Mouse (Mus musculus) adrenal gland, postnatal 4 days (tissue): ENCODE data around the gene Fyn. TPM values are rescaled to one million over a fixed set of nuclear protein-coding genes. Genes with fewer than 3 reads are reported as not detected.

Experiments
- DNase-seq, 2 experiments: peaks; one replicate each; pipeline ENCODE4 v3.0.0; 2021 to 2022; ENCODE audit warnings: low spot score in 2 of 2, mixed read lengths in 2 of 2
- total RNA-seq, 2 experiments: library from RNA; stranded (reverse); gene quantifications; 2 replicates each; pipeline ENCODE4 v1.2.3; 2021

Gene Fyn
- total RNA-seq, 2 experiments from 2014 or later: 67.7 to 74.4 TPM

DNA sequence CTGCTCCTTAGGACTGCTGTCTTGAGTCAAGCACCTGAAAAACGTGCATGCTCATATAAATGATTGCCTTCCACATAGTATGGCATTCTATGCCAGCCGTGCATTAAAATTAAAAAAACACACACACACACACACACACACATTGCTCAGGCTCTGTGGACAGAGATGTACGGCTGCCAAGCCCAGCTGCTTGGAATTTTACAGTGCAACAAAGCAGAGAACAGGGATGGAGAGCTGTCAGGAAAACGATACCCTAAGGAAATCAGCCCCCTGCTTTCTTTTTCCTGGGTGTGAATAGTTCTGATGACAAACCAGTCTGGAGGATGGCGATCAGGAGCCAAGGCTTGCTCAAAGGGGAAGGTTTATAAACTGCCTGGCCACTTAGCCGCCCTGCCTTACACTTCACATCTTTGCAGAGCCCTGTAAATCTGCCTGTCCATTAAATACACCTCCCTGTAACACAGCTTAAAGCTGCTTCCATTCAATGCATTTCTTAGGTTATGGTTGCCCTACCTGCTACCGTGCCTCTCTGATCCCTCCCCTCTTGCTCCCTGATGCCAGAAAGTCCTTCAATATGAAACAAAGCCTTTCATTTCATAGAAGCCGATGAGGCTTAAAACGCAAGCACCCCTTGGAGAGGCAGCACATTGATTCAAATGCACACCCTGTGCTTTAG is 228.6 kb downstream of the Fyn start:
- DNase-seq: no peak

DNA sequence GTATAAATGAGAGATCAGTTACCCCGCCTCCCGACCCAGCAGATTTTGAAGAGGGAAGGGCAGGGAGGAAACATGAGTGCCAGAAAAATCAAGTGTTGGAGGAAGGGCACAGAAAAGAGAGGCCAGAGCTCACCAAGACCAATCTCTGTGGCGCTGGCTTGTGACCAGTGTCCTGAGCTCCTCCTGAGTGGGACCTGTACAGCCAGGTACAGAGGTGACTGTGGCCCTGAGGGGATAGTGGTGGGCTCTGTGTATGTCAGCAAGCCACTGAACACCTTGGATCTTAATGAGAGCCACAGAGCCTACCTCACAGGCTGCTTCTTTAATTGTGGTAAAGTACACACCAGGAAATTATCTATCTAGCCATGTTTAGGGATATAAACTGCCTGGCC is 229.1 kb downstream of the Fyn start:
- DNase-seq: no peak

DNA sequence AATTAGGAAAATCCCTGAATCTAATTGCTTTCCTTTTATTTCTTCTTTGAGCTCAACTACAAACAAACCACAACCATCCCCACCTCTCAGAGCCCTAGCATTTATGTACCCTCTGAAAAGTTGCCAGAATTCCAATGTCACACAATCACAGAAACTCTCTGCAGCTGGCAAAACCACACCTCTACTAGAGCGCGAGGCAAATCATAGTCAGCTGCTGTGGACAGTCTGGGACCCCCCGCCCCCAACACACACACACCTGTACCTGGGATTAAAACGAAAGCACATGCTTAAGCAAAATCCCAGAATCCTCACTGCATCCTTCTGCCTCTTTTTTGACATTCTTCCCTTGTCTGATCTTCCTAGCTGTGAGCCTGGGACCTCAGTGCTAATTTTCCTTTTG is 230.9 kb downstream of the Fyn start:
- DNase-seq: no peak

DNA sequence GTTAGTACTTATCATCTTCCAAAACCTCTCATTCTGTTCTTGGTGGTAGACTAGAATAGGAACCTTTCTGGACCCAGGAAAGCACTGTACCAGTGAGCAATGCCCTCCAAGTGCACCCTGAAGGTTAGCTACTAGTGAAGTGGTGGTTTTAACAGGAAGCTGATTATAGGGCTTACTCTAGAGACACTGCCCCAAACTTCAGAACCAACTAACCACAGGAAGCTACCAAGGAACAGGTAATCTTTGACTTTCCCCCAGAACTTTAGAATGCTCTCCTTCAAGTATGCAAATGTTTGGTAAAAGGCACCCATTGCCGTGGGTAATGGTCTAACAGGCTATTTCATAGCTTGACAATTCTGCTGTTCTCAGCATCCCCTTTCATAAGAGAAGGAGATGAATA is 231.5 kb downstream of the Fyn start:
- no peak for DNase-seq

DNA sequence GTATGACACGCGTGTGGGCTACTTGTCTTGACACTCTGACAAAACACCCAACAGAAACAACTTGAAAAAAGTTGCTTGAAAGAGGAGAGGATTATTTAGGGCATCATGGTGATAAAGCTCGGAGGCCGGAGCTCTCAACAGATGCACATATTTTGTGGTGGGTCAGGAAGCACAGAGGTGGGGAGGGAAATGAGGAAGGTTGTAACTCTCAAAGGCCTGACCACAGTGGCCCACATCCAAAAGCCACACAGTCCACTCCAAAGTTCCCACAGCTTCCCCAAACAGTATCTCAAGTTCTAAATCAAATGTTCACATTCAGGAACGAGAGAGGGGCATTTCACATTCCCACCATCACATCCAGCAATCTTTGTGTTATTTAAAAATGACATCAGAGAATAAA is 232.4 kb downstream of the Fyn start:
- no peak for DNase-seq

DNA sequence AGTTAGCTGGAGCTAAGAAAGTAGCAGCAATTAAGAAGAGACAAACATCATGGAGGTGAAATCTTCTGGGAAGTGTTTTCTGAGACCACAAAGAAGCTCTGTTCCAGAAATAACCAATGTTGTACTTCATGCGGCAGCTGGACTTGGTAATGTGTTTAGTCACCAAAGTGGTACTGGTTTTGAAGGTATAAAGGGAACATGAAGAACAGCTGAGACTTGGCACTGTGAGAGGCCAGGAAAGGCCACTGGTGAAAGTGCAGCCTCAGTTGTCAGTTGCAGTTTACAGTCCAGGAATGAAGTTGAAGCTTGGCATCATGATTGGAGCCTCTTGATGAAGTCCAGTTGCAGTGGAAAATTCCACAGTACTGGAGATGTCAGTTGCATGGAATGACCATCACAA is 237.8 kb downstream of the Fyn start:
- no peak for DNase-seq

DNA sequence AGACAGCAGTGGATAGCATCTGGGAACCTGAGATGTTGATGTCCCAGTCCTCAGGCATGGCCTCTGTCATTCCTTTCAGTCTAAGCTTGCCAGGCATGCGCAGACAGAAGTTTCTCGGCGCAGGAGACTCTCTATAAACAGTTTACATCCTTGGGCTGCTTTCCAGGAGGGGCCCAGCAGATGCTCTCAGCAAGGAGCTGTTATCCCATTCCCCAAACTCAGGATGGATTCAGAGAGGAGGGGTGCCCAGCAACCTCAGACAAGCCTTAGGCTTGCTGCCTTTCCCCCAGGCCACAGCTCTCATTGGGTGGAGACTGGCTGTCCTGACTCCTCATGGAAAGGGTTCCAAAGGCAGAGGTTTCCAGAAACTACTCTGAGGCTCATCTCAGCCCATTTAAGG is 242.6 kb downstream of the Fyn start:
- DNase-seq: no peak

DNA sequence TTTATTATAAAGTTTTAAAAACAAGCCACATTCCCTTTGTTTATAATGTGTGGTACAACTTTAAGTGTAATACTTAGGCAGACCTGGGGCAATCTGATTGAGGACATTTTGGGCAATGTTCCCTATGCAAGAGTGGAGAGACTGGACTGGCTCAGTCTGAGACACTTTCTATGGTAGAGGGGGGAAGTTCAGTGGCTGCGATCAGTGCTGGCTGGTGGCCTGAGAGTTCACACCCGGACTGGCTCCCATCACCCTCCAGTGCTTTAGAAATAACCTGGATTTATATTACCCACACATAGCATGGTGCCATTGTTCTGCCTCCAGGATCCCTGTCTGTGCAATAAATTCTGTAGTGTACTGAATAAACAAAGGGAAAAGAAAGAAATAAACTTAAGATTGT is 243.5 kb downstream of the Fyn start:
- DNase-seq: no peak

DNA sequence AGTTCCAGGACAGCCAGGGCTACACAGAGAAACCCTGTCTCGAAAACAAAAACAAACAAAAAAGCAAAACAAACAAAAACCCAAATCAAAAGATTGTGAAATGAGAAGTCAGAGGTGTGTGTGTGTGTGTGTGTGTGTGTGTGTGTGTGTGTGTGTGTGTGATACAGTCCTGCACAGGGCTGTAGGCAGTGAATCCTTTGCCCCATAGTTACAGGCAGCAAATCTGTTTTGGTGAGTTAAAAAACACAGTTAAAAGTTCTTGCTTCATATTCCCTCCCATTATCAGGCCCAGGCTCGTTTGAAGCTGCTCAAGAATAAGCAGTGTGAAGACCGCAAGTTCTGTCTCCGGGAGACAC is 244.0 kb downstream of the Fyn start, which contains the start of gene Traf3ip2:
Traf3ip2 (plus strand) TSS at position 302 of the 356 bp plus-strand sequence.
- DNase-seq: no peak

DNA sequence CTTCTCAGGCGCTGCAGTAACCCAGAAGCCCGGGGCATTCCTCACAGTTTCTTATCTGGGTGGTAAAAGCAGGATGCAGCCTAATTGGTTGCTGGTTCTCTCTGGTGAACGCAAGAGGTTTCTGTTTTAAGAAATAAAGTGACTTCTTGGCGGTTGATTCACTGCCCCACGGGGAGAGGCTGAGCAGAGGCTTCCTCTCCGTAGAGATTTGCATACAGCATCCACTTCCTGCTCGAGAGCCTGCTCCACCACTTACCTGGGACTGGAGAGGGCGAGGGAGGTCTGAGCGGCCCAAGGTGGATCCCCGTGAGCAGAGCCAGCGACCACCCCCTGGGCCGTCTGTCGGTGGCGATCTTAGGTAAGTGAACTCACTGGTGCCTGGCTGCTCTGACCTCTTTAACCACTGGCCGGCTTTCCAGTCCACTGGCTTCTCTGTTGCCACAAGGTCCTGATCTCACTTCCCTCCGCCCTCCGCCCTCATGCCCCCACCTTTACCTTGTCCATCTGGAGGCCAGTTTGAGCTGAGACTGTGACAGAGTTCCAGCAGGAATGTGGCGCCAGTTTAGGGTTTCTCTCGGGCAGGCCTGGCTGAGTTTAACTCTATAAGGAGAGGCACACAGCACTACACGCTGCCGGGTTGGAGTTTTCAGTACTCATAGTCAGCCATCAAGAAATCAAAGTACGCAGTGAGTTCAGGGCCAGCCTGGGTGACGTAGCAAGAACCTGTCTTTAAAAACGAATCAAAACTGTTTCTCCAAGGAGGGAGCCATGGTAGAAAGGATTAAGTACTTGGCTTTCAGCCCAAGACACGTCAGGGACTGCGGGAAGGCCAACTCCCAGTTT is 244.6 kb downstream of the Fyn start:
- DNase-seq: peak in 1 of 2 experiments; percentile 45

DNA sequence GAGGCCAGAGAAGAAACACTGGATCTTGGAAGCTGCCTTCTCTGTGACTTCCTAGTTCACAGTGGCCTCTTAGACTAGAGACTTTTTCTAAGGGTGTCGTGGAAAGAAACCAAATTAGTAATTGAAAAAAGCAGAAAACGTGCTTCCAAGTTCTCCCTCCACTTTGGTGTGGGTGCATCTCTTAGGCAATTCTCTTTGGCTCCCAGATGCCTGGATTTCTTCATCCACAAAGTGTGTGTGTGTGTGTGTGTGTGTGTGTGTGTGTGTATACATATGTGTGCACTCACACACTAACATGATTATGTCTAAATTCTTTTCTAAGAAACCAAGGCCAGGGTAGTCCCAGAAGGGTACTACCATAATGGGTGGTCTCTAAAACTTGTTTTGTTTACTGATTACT is 245.3 kb downstream of the Fyn start:
- DNase-seq: no peak

DNA sequence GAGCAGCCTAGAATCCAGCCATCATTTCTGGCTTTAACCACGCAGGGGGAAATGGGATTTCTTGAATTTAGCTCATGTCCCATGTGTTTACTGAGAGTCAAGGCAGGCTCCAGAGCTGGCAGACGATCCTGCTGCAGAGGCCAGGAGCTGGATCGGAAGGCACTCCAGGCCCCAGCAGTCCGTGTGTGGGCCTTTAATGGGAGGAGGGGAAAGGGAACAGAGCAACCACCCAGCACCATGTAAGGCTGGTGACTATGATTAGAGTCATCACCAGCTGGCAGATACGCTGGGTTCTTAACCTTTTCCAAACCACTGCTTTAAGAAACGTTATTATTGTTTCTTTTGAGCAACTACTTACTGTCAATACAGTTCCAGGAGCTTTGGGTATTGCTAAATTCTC is 246.0 kb downstream of the Fyn start:
- no peak for DNase-seq

Other genes with a start within 250 kb of the Fyn start
- gene Fam229b, start 234.9 kb upstream of the Fyn start, total RNA-seq: 1 to 10 TPM; 5.3 to 7.3 TPM
- 1 to 10 TPM; 5.5 to 5.7 TPM for gene Tube1, start 234.9 kb upstream of the Fyn start, total RNA-seq
- gene Ccn6, start 205.1 kb upstream of the Fyn start, total RNA-seq: 1 to 10 TPM in 1 of 2 experiments, under 1 TPM in 1; 0.62 to 1.2 TPM
- 10 to 100 TPM; 24.0 to 24.8 TPM for gene Traf3ip2, start 244.1 kb downstream of the Fyn start, total RNA-seq